Mouse (Mus musculus): ENCODE measurements around the gene Mrpl1.

GRCm38 (mm10) chr5:96171765-96172164 lies 37.5 kb upstream of the Mrpl1 start:
- TF ChIP-seq CTCF (IDR thresholded peaks at IDR 0.05; ENCODE audit: low read depth, low read length): no peak
- no peak for TF ChIP-seq TAL1 (conservative IDR thresholded peaks at IDR 0.05; ENCODE audit: low read depth, low read length)
- no peak for TF ChIP-seq GATA1 (IDR thresholded peaks at IDR 0.05; ENCODE audit: borderline replicate concordance, low read length)
